Mouse (Mus musculus): ENCODE data around the gene Gm7861. TPM values are rescaled to one million over a fixed set of nuclear protein-coding genes. Genes with fewer than 3 reads are reported as not detected.
"Not testable (repeated sequence)": the region's sequence is repeated elsewhere in the genome, so short reads cannot be mapped to it uniquely, and the experiment has no call there.

The Gm7861 gene
- total RNA-seq (2021), result not detected

DNA sequence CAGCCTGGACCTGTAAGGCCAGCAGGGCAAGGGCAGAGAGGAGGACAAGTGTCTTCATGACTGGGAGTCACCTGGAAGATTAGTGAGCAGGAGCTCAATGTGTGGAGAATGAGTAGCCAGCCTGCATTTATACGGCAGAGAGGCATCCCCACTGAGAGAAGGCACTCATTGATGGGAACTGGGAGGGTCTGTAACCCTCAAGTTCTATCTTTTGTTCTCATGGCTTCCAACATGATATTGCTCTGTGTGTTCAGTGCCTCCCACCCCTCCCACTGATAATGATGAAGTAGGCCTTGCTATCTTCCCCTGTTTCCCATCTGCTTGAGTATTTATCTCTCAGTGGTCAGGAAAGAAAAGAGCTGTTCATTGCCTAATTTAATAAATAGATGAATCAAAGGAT, at the start of gene Gm7861:
TSS of gene Gm7861 (minus strand) at position 101 of the 400 bp plus-strand sequence.
- DNase-seq (ENCODE audit: low spot score in 2 of 2); intact Hi-C loops (cut with DNase I): not testable (repeated sequence)

- DNase-seq (ENCODE audit: low spot score in 2 of 2); intact Hi-C loops (cut with DNase I): not testable (repeated sequence)
Measured at GRCm38 (mm10) chr8:21617883-21618282, 23.6 kb upstream of the Gm7861 start, which contains the start of gene Defa26. TSS of gene Defa26 (plus strand) at chr8:21618183.

- intact Hi-C loops (cut with DNase I); DNase-seq (ENCODE audit: low spot score in 2 of 2): not testable (repeated sequence)
Measured at GRCm38 (mm10) chr8:21582706-21583105, 11.6 kb downstream of the Gm7861 start, which contains the start of gene Defa28. TSS of gene Defa28 (plus strand) at chr8:21583006.

- intact Hi-C loops (cut with DNase I); DNase-seq (ENCODE audit: low spot score in 2 of 2): not testable (repeated sequence)
Measured at GRCm38 (mm10) chr8:21565086-21565485, 29.2 kb downstream of the Gm7861 start, which contains the start of gene Defa37. TSS of gene Defa37 (plus strand) at chr8:21565386.

Other genes starting within 250 kb of the Gm7861 start
- not detected for gene Defa2, start 216.0 kb downstream of the Gm7861 start, total RNA-seq (2021)
- not detected for gene Defa33, start 202.7 kb downstream of the Gm7861 start, total RNA-seq (2021)
- not detected for gene Defa36, start 167.1 kb downstream of the Gm7861 start, total RNA-seq (2021)
- not detected for gene Gm7849, start 137.9 kb downstream of the Gm7861 start, total RNA-seq (2021)
- gene Defa20, start 85.2 kb downstream of the Gm7861 start, total RNA-seq (2021), result not detected
- gene Defa32, start 65.5 kb downstream of the Gm7861 start, total RNA-seq (2021), result not detected
- gene Defa37, start 29.1 kb downstream of the Gm7861 start, total RNA-seq (2021), result not detected
- gene Defa28, start 11.5 kb downstream of the Gm7861 start, total RNA-seq (2021), result not detected
- not detected for gene Defa26, start 23.7 kb upstream of the Gm7861 start, total RNA-seq (2021)
- gene Defa17, start 61.3 kb upstream of the Gm7861 start, total RNA-seq (2021), result not detected
- not detected for gene Defa34, start 71.3 kb upstream of the Gm7861 start, total RNA-seq (2021)
- not detected for gene AY761184, start 109.1 kb upstream of the Gm7861 start, total RNA-seq (2021)
- gene Defa24, start 140.0 kb upstream of the Gm7861 start, total RNA-seq (2021), result not detected
- gene Defb50, start 229.0 kb upstream of the Gm7861 start, total RNA-seq (2021), result not detected
- gene Defb2, start 245.4 kb upstream of the Gm7861 start, total RNA-seq (2021), result not detected